Mouse (Mus musculus) cerebellum, adult 2 months (tissue): Measurements from ENCODE around the gene Kcnk2.

Experiments used
- CTCF ChIP-seq: fragments of 200-500 bp; IDR thresholded peaks from 2 replicates; pipeline ENCODE4 v1.5.1; 2011; ENCODE audit warnings: low read depth, mild to moderate bottlenecking, control low read depth, low read length, moderate library complexity, borderline replicate concordance; ENCODE audit not compliant: insufficient read depth
- POLR2A ChIP-seq: fragments of 200-500 bp; IDR thresholded peaks from 2 replicates; pipeline ENCODE4 v1.6.1; 2011; ENCODE audit warnings: low read length, control low read depth, borderline replicate concordance; ENCODE audit not compliant: insufficient read depth

- TF ChIP-seq CTCF (no peak), POLR2A (no peak)
These were observed 34.4 kb downstream of the Kcnk2 start for GRCm38 (mm10) chr1:189367722-189368121.
